9 mouse cellular contexts compared by ENCODE assay signal in genomic region chr10:120257231-120257630, GRCm38 (mm10). TPM values are rescaled to one million over a fixed set of nuclear protein-coding genes. Genes with fewer than 3 reads are reported as not detected.
DNase-seq lines count a peak whose midpoint lies in the region; ATAC-seq and TF ChIP-seq lines count a peak whose summit lies in the region.
"Had no signal": no experiment of that assay in that cellular context is flagged by ENCODE, and none has a peak within 500 bp of the region (broad histone marks: within the 10 kb centered on the region; RNA-seq: fewer than 3 reads in every experiment).

No protein-coding gene starts in this region.

- no peaks in the 10 kb centered on the region for H3K9me3 ChIP-seq in heart, embryonic 12.5 days (replicated peaks)
- H3K9me3 ChIP-seq: liver, embryonic 15.5 days had no signal

- H3K4me2 ChIP-seq in heart, embryonic 12.5 days: no peak overlapping the region
- H3K4me2 ChIP-seq: liver, embryonic 15.5 days had no signal

- no peaks in the 10 kb centered on the region for H3K79me2 ChIP-seq in heart, adult 2 months (replicated peaks; ENCODE audit: control insufficient read depth, insufficient read depth, low read length)

- no peak overlapping the region for H3K9ac ChIP-seq in heart, adult 2 months (ENCODE audit: low read depth, low read length)
- H3K9ac ChIP-seq in heart, embryonic 12.5 days: no peak overlapping the region
- H3K9ac ChIP-seq: liver, embryonic 15.5 days had no signal

- intact Hi-C loops in heart, adult 2 months (cut with DNase I): loop anchor here (1.0 to 10.0 kb wide), 3 partner anchors 409 to 608 kb away; no protein-coding TSS in a partner anchor

- no peak for ATAC-seq in heart, embryonic 12.5 days (ENCODE audit: insufficient number of reproducible peaks, low FRiP score)
- peak; percentile 87 for ATAC-seq in CD4-positive, CD25-positive, alpha-beta regulatory T cell, adult 4 months
- peak; percentile 79 for ATAC-seq in megakaryocyte, adult 5-6 weeks (ENCODE audit: poor library complexity, severe bottlenecking)

- H3K4me1 ChIP-seq in heart, adult 2 months (ENCODE audit: control insufficient read depth, insufficient read depth, low read length): no peaks in the 10 kb centered on the region
- 0 out of 2 replicates have a peak, but pooled peaks cover 4% of the 10 kb centered on the region for H3K4me1 ChIP-seq in heart, embryonic 12.5 days (replicated peaks)
- H3K4me1 ChIP-seq: liver, embryonic 15.5 days had no signal

- DNase-seq in heart, adult 2 months: peak; percentile 19 to 26
- peak; percentile 78 for DNase-seq in brain, adult 2 months (ENCODE audit: low read depth, low spot score)
- DNase-seq in forelimb bud, embryonic 11.5 days (ENCODE audit: low read depth, low spot score): peak; percentile 72
- DNase-seq in layer of hippocampus, adult 2 months (ENCODE audit: low spot score in 2 of 2): peak; percentile 19 to 55
- DNase-seq in thymus, postnatal 0 days (ENCODE audit: low spot score): peak; percentile 58

- no peaks in the 10 kb centered on the region; the same call in 1 of the 2 replicates for H3K27me3 ChIP-seq in heart, adult 2 months (ENCODE audit: control insufficient read depth, insufficient read depth, low read length)
- H3K27me3 ChIP-seq in heart, embryonic 12.5 days (replicated peaks): no peaks in the 10 kb centered on the region
- H3K27me3 ChIP-seq: liver, embryonic 15.5 days had no signal

- peak; percentile 75 for TF ChIP-seq CTCF in heart, adult 2 months (IDR thresholded peaks at IDR 0.05)
- TF ChIP-seq CTCF in layer of hippocampus, adult 2 months (conservative IDR thresholded peaks at IDR 0.05): peak; percentile 81

- TF ChIP-seq EP300 in heart, adult 2 months (IDR thresholded peaks at IDR 0.05; ENCODE audit: insufficient read depth, low read depth, low read length): no peak

- H3K4me3 ChIP-seq in heart, adult 2 months: no peak overlapping the region
- H3K4me3 ChIP-seq in heart, embryonic 12.5 days: no peak overlapping the region
- no peak overlapping the region for H3K4me3 ChIP-seq in layer of hippocampus, adult 2 months
- H3K4me3 ChIP-seq: liver, embryonic 15.5 days had no signal

- no peaks in the 10 kb centered on the region for H3K36me3 ChIP-seq in heart, adult 2 months (ENCODE audit: control insufficient read depth, insufficient read depth, low read length)
- no peaks in the 10 kb centered on the region for H3K36me3 ChIP-seq in heart, embryonic 12.5 days
- H3K36me3 ChIP-seq: liver, embryonic 15.5 days had no signal

- TF ChIP-seq POLR2A in heart, adult 2 months (IDR thresholded peaks at IDR 0.05; ENCODE audit: insufficient read depth, low read depth, low read length): no peak

- 19% methylated on average over 11 of the region's 11 CpGs for WGBS in heart, adult 2 months
- 19% methylated on average over 11 of the region's 11 CpGs for WGBS in heart, embryonic 12.5 days

- no peak overlapping the region for H3K27ac ChIP-seq in heart, adult 2 months
- no peak overlapping the region for H3K27ac ChIP-seq in heart, embryonic 12.5 days (ENCODE audit: poor library complexity, severe bottlenecking)
- no peak overlapping the region for H3K27ac ChIP-seq in layer of hippocampus, adult 2 months
- H3K27ac ChIP-seq: liver, embryonic 15.5 days had no signal

RNA-seq across cellular contexts. Expression of gene Llph, which starts 30.4 kb away (rescaled TPM):
- total RNA-seq in heart, adult 2 months (2021): 1 to 10 TPM; 8.5 to 8.8 TPM
- 4.5 and 5.4 TPM in 2 replicates for polyA plus RNA-seq in heart, adult 2 months (2012; rRNA removed)
- 31.7 and 32.0 TPM in 2 replicates for polyA plus RNA-seq in heart, embryonic 12.5 days (2016; fragmentation: Nextera tagmentation; extraction: Ambion mirVana)
- polyA plus RNA-seq in CD4-positive, CD25-positive, alpha-beta regulatory T cell, adult 4 months (2017; shearing (Covaris generic)): 10 to 100 TPM; 56.9 to 77.4 TPM
- total RNA-seq in layer of hippocampus, adult 2 months (2021): 10 to 100 TPM; 15.0 to 16.1 TPM
- total RNA-seq in megakaryocyte, adult 5-6 weeks (2015): 41.4 and 49.0 TPM in 2 replicates
- 48.6 and 49.8 TPM in 2 replicates for total RNA-seq in megakaryocyte, adult 5-6 weeks (2017)
- polyA plus RNA-seq in thymus, postnatal 0 days (2015; fragmentation: Nextera tagmentation; extraction: Ambion mirVana): 67.9 and 74.0 TPM in 2 replicates

RNA-seq across cellular contexts. Expression of gene Irak3, which starts 55.3 kb away (rescaled TPM):
- total RNA-seq in heart, adult 2 months (2021): 1 to 10 TPM; 3.0 to 3.7 TPM
- polyA plus RNA-seq in heart, adult 2 months (2012; rRNA removed): 2.6 and 3.7 TPM in 2 replicates
- 0.20 and 0.32 TPM in 2 replicates for polyA plus RNA-seq in heart, embryonic 12.5 days (2016; fragmentation: Nextera tagmentation; extraction: Ambion mirVana)
- 1 to 10 TPM; 3.9 to 4.5 TPM for polyA plus RNA-seq in CD4-positive, CD25-positive, alpha-beta regulatory T cell, adult 4 months (2017; shearing (Covaris generic))
- total RNA-seq in layer of hippocampus, adult 2 months (2021): under 1 TPM; 0.49 to 0.61 TPM
- 75.8 and 77.8 TPM in 2 replicates for total RNA-seq in megakaryocyte, adult 5-6 weeks (2015)
- 30.4 and 35.9 TPM in 2 replicates for total RNA-seq in megakaryocyte, adult 5-6 weeks (2017)
- polyA plus RNA-seq in thymus, postnatal 0 days (2015; fragmentation: Nextera tagmentation; extraction: Ambion mirVana): 1.1 and 1.3 TPM in 2 replicates

RNA-seq across cellular contexts. Expression of gene Tmbim4, which starts 55.8 kb away (rescaled TPM):
- total RNA-seq in heart, adult 2 months (2021): 100 to 1,000 TPM in 1 of 2 experiments, 10 to 100 TPM in 1; 91.9 to 112 TPM
- 194 and 239 TPM in 2 replicates for polyA plus RNA-seq in heart, adult 2 months (2012; rRNA removed)
- 103 and 105 TPM in 2 replicates for polyA plus RNA-seq in heart, embryonic 12.5 days (2016; fragmentation: Nextera tagmentation; extraction: Ambion mirVana)
- 100 to 1,000 TPM; 129 to 132 TPM for polyA plus RNA-seq in CD4-positive, CD25-positive, alpha-beta regulatory T cell, adult 4 months (2017; shearing (Covaris generic))
- 10 to 100 TPM; 55.6 to 59.0 TPM for total RNA-seq in layer of hippocampus, adult 2 months (2021)
- total RNA-seq in megakaryocyte, adult 5-6 weeks (2015): 91.3 and 112 TPM in 2 replicates
- total RNA-seq in megakaryocyte, adult 5-6 weeks (2017): 97.0 and 100 TPM in 2 replicates
- 120 and 127 TPM in 2 replicates for polyA plus RNA-seq in thymus, postnatal 0 days (2015; fragmentation: Nextera tagmentation; extraction: Ambion mirVana)

Comparison
In these comparisons a context has a peak if more than half of its experiments do, and no peak if none do; other contexts are left out.
1. DNase-seq: peak in every context shown above with its lines; median percentile 78 in brain, adult 2 months; 72 in forelimb bud, embryonic 11.5 days; 58 in thymus, postnatal 0 days; 37 in layer of hippocampus, adult 2 months; 22 in heart, adult 2 months.